Mouse (Mus musculus): Measurements from ENCODE around the gene Gm17728. TPM values are rescaled to one million over a fixed set of nuclear protein-coding genes. Genes with fewer than 3 reads are reported as not detected.
"Not testable (repeated sequence)": the region's sequence is repeated elsewhere in the genome, so short reads cannot be mapped to it uniquely, and the experiment has no call there.

Gene Gm17728
- not detected in 2 replicates for polyA plus RNA-seq (2012; rRNA removed)

- H3K4me1 ChIP-seq (ENCODE audit: control insufficient read depth, insufficient read depth, low read length); H3K4me3 ChIP-seq (replicated peaks; ENCODE audit: extremely low read depth, low read depth, low read length); DNase-seq: not testable (repeated sequence)
- 88% methylated on average over 8 of the region's 8 CpGs for WGBS
These were observed at the start of gene Gm17728 for GRCm38 (mm10) chr17:9421760-9422159. Gene Gm17728 (plus strand): TSS chr17:9422060.

- DNase-seq: no peak
- 68% methylated on average over 7 of the region's 7 CpGs for WGBS
- TF ChIP-seq CTCF (IDR thresholded peaks at IDR 0.05; ENCODE audit: insufficient read depth, low read length): no peak
- TF ChIP-seq POLR2A (IDR thresholded peaks at IDR 0.05; ENCODE audit: borderline replicate concordance, extremely low read depth, low read depth, low read length): no peak
- no peak overlapping the region for H3K4me3 ChIP-seq (replicated peaks; ENCODE audit: extremely low read depth, low read depth, low read length)
- no peaks in the 10 kb centered on the region for H3K4me1 ChIP-seq (ENCODE audit: control insufficient read depth, insufficient read depth, low read length)
These were observed 24.4 kb upstream of the Gm17728 start for GRCm38 (mm10) chr17:9397493-9397892.

- Histone ChIP-seq H3K4me1 (ENCODE audit: control insufficient read depth, insufficient read depth, low read length) (no peaks in the 10 kb centered on the region), H3K4me3 (replicated peaks; ENCODE audit: extremely low read depth, low read depth, low read length) (no peak overlapping the region)
- no peak for DNase-seq
- TF ChIP-seq CTCF (IDR thresholded peaks at IDR 0.05; ENCODE audit: insufficient read depth, low read length): no peak
- no peak for TF ChIP-seq POLR2A (IDR thresholded peaks at IDR 0.05; ENCODE audit: borderline replicate concordance, extremely low read depth, low read depth, low read length)
- WGBS: 53% methylated on average over 4 of the region's 4 CpGs
These were observed 23.3 kb upstream of the Gm17728 start for GRCm38 (mm10) chr17:9398551-9398950.

- WGBS: 92% methylated on average over 3 of the region's 3 CpGs
- no peak for TF ChIP-seq CTCF (IDR thresholded peaks at IDR 0.05; ENCODE audit: insufficient read depth, low read length)
- TF ChIP-seq POLR2A (IDR thresholded peaks at IDR 0.05; ENCODE audit: borderline replicate concordance, extremely low read depth, low read depth, low read length): no peak
- Histone ChIP-seq H3K4me3 (replicated peaks; ENCODE audit: extremely low read depth, low read depth, low read length) (no peak overlapping the region), H3K4me1 (ENCODE audit: control insufficient read depth, insufficient read depth, low read length) (no peaks in the 10 kb centered on the region)
- no peak for DNase-seq
These were observed 17.9 kb upstream of the Gm17728 start for GRCm38 (mm10) chr17:9403991-9404390.

- no peak for DNase-seq
- 48% methylated on average over 6 of the region's 6 CpGs for WGBS
- H3K4me3 ChIP-seq (replicated peaks; ENCODE audit: extremely low read depth, low read depth, low read length): no peak overlapping the region
- no peaks in the 10 kb centered on the region for H3K4me1 ChIP-seq (ENCODE audit: control insufficient read depth, insufficient read depth, low read length)
- TF ChIP-seq CTCF (IDR thresholded peaks at IDR 0.05; ENCODE audit: insufficient read depth, low read length) (no peak), POLR2A (IDR thresholded peaks at IDR 0.05; ENCODE audit: borderline replicate concordance, extremely low read depth, low read depth, low read length) (no peak)
These were observed 14.2 kb upstream of the Gm17728 start for GRCm38 (mm10) chr17:9407640-9408039.

- no peak overlapping the region for H3K4me3 ChIP-seq (replicated peaks; ENCODE audit: extremely low read depth, low read depth, low read length)
- 68% methylated on average over 2 of the region's 2 CpGs for WGBS
- no peak for DNase-seq
- no peaks in the 10 kb centered on the region for H3K4me1 ChIP-seq (ENCODE audit: control insufficient read depth, insufficient read depth, low read length)
- TF ChIP-seq POLR2A (IDR thresholded peaks at IDR 0.05; ENCODE audit: borderline replicate concordance, extremely low read depth, low read depth, low read length) (no peak), CTCF (IDR thresholded peaks at IDR 0.05; ENCODE audit: insufficient read depth, low read length) (no peak)
These were observed 2.8 kb upstream of the Gm17728 start for GRCm38 (mm10) chr17:9419016-9419415.

- TF ChIP-seq POLR2A (IDR thresholded peaks at IDR 0.05; ENCODE audit: borderline replicate concordance, extremely low read depth, low read depth, low read length) (no peak), CTCF (IDR thresholded peaks at IDR 0.05; ENCODE audit: insufficient read depth, low read length) (no peak)
These were observed 6.6 kb downstream of the Gm17728 start for GRCm38 (mm10) chr17:9428374-9428994.

GRCm38 (mm10) chr17:9439997-9440655, 18.3 kb downstream of the Gm17728 start:
- no peak for TF ChIP-seq CTCF (IDR thresholded peaks at IDR 0.05; ENCODE audit: insufficient read depth, low read length)
- no peak for DNase-seq
- H3K4me1 ChIP-seq (ENCODE audit: control insufficient read depth, insufficient read depth, low read length): no peaks in the 10 kb centered on the region
- H3K4me3 ChIP-seq (replicated peaks; ENCODE audit: extremely low read depth, low read depth, low read length): no peak overlapping the region
- 83% methylated on average over 4 of the region's 4 CpGs for WGBS

More at GRCm38 (mm10) chr17:9428374-9428994, 6.6 kb downstream of the Gm17728 start:
- Histone ChIP-seq H3K4me3 (replicated peaks; ENCODE audit: extremely low read depth, low read depth, low read length) (no peak overlapping the region), H3K4me1 (ENCODE audit: control insufficient read depth, insufficient read depth, low read length) (no peaks in the 10 kb centered on the region)
- WGBS: 67% methylated on average over 7 of the region's 7 CpGs
- no peak for DNase-seq

- WGBS: 56% methylated on average over 5 of the region's 5 CpGs
- no peak for TF ChIP-seq POLR2A (IDR thresholded peaks at IDR 0.05; ENCODE audit: borderline replicate concordance, extremely low read depth, low read depth, low read length)
- TF ChIP-seq CTCF (IDR thresholded peaks at IDR 0.05; ENCODE audit: insufficient read depth, low read length): no peak
These were observed 34.5 kb downstream of the Gm17728 start for GRCm38 (mm10) chr17:9456406-9456805.

GRCm38 (mm10) chr17:9460904-9461303, 39.0 kb downstream of the Gm17728 start:
- TF ChIP-seq POLR2A (IDR thresholded peaks at IDR 0.05; ENCODE audit: borderline replicate concordance, extremely low read depth, low read depth, low read length) (no peak), CTCF (IDR thresholded peaks at IDR 0.05; ENCODE audit: insufficient read depth, low read length) (no peak)
- WGBS: 70% methylated on average over 2 of the region's 2 CpGs
- no peak for DNase-seq
- Histone ChIP-seq H3K4me1 (ENCODE audit: control insufficient read depth, insufficient read depth, low read length) (no peaks in the 10 kb centered on the region), H3K4me3 (replicated peaks; ENCODE audit: extremely low read depth, low read depth, low read length) (no peak overlapping the region)

More at GRCm38 (mm10) chr17:9456406-9456805, 34.5 kb downstream of the Gm17728 start:
- Histone ChIP-seq H3K4me3 (replicated peaks; ENCODE audit: extremely low read depth, low read depth, low read length) (no peak overlapping the region), H3K4me1 (ENCODE audit: control insufficient read depth, insufficient read depth, low read length) (no peaks in the 10 kb centered on the region)
- DNase-seq: no peak

Other genes starting within 250 kb of the Gm17728 start
- not detected in 2 replicates for gene Pabpc6, start 247.7 kb downstream of the Gm17728 start, polyA plus RNA-seq (2012; rRNA removed)

Measured in lung, adult 2 months (tissue).